Mouse (Mus musculus) liver, embryonic 13.5 days (tissue): ENCODE measurements at regions not wholly inside any gene's neighbourhood (a gene's known extent, or its start where the extent isn't known, plus 50 kb on each side); places are given as distances from the start of the nearest gene placed in this dataset.

Source experiments
- ATAC-seq: fragments of 200-750 bp; cut with Nextera tagmentation; 2 replicates; pipeline ENCODE4 v1.8.0; 2017; ENCODE audit warnings: low read depth, mild to moderate bottlenecking, moderate number of reproducible peaks, moderate library complexity
- DNase-seq: peaks from one replicate; pipeline ENCODE4 v3.0.0; 2022
- H3K27ac ChIP-seq: fragments of 300-500 bp; sonication (generic); 2 replicates; pipeline ENCODE4 v1.5.1; 2015; ENCODE audit warnings: moderate library complexity, mild to moderate bottlenecking, inconsistent platforms
- H3K27me3 ChIP-seq: fragments of 300-500 bp; sonication (generic); 2 replicates; pipeline ENCODE4 v1.6.1; 2015; ENCODE audit warnings: mild to moderate bottlenecking, inconsistent platforms
- H3K36me3 ChIP-seq: fragments of 300-500 bp; sonication (generic); 2 replicates; pipeline ENCODE4 v1.6.1; 2015; ENCODE audit warnings: mild to moderate bottlenecking, inconsistent platforms
- H3K4me1 ChIP-seq: fragments of 300-500 bp; sonication (generic); replicated peaks from 2 replicates; pipeline ENCODE4 v1.6.1; 2015; ENCODE audit warnings: inconsistent platforms
- H3K4me2 ChIP-seq: fragments of 300-500 bp; sonication (generic); 2 replicates; pipeline ENCODE4 v1.6.1; 2015; ENCODE audit warnings: inconsistent platforms, mild to moderate bottlenecking, moderate library complexity
- H3K4me3 ChIP-seq: fragments of 300-500 bp; sonication (generic); replicated peaks from 2 replicates; pipeline ENCODE4 v1.5.1; 2015; ENCODE audit warnings: mild to moderate bottlenecking, inconsistent platforms
- H3K9ac ChIP-seq: fragments of 300-500 bp; sonication (generic); 2 replicates; pipeline ENCODE4 v1.6.1; 2015; ENCODE audit warnings: mild to moderate bottlenecking, inconsistent platforms
- H3K9me3 ChIP-seq: fragments of 300-500 bp; sonication (generic); replicated peaks from 2 replicates; pipeline ENCODE4 v1.6.1; 2016; ENCODE audit warnings: inconsistent platforms
- WGBS: fragments of 180-500 bp; shearing (Covaris S2); methylation state at CpG from one replicate; pipeline ENCODE4 v1.1.7; 2015; ENCODE audit not compliant: insufficient replicate concordance; 5-methylcytosine and 5-hydroxymethylcytosine counted together

DNA sequence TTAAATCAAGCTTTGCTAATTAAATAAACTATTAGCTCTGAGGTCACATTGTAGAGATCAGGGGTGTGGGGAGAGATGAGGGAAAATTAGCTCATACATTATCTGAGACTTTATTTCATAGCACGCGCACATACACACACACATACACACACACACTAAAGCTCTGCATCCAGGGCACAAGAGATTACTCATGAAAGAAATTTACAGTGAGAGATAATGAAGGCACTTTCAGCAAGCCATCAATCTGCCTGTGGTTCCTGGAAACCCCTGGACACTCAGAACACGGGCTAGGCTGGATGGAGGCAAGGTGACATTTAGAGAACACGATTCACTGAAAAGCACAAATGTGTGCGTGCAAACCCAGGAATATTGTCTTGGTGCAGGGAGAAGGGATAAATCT is 60.2 kb downstream of the Scg2 start:
- no peaks in the 10 kb centered on the region for H3K4me1 ChIP-seq
- no peak overlapping the region for H3K27ac ChIP-seq
- 58% methylated on average over 5 of the region's 5 CpGs for WGBS
- ATAC-seq, result no peak
- no peak overlapping the region for H3K4me2 ChIP-seq
- no peak overlapping the region for H3K4me3 ChIP-seq
- no peak overlapping the region for H3K9ac ChIP-seq
- H3K36me3 ChIP-seq, result no peaks in the 10 kb centered on the region
- DNase-seq, result no peak
- no peaks in the 10 kb centered on the region for H3K9me3 ChIP-seq
- H3K27me3 ChIP-seq, result no peaks in the 10 kb centered on the region

DNA sequence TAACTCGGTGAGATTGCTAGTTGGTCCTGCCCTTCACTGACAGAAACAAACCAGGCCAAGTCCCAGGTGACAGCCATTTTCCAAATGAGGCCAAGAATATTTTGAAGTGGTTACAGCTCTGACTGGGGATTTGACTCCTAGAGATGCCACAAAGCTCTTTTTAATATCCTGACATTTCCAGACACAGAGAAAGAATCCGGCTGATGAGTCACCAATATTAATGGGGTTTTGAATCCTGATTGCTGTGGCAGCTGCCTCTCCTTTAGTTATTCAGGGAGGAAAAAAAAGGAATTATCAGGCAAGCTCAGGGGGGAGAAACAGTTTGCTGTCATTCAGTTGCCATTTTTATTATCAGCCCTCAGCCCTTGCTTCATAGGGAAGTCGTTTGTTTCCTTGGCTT is 65.1 kb downstream of the Scg2 start:
- no peaks in the 10 kb centered on the region for H3K9me3 ChIP-seq
- no peaks in the 10 kb centered on the region for H3K27me3 ChIP-seq
- H3K36me3 ChIP-seq, result no peaks in the 10 kb centered on the region
- no peak for DNase-seq
- WGBS, result 26% methylated on average over 3 of the region's 3 CpGs
- no peak overlapping the region for H3K4me2 ChIP-seq
- H3K9ac ChIP-seq, result no peak overlapping the region
- H3K4me3 ChIP-seq, result no peak overlapping the region
- no peaks in the 10 kb centered on the region for H3K4me1 ChIP-seq
- ATAC-seq, result no peak
- H3K27ac ChIP-seq, result no peak overlapping the region

DNA sequence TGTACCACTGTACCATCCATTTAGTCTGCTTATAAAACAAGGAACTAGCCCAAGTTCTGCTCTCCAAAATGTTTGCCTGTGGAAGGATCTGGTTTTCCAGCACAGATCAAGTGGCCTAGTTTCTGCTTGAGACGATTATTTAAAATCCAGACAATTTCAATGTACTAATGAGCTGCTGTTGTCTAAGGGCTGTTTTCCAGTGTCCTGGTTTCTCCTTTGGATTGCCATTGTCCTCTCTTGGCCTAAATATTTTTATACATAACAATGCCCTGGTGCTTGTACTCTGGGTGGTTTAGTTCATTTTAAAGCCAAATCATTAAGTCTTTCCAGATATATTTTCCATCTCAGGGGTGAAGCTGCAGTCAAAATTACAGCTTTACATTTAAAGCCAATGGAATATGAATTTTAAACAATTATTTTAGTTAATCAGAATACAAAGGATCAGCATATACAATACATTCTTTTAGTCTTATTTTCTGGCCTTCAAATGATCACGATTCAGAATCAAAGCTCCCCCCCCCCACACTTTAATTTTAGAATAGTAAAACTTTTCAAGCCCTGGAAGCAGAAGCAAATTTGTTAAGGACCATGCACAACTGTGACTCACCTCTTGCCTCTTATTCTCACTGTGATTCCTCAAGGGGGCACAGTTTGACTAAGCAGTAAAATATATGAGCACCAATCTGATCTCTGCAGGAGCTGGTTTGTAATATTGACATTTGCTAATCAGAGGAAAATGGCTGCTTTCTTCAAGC is 82.5 kb downstream of the Scg2 start:
- no peak overlapping the region for H3K4me2 ChIP-seq

DNA sequence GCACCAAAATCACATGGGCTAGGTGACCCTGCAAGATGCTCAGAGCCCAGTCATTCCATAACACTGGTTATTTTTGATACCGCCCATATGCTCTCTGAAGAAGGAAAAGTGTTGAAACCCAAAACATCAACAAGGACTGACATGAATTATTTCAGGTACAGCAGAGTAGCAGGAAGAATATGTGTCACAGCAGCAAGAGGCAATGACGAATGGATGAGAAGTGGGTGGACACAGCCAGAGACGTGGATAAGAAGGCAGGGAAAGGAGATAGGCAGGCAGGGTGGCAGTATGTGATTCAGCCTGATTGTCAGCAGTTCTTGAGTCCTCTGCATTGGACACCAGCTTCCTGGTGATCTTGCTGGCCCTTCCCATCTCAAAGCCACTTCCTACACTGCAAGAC is 93.4 kb downstream of the Scg2 start:
- 42% methylated on average over 3 of the region's 3 CpGs for WGBS
- no peak for DNase-seq
- Histone ChIP-seq H3K4me3 (no peak overlapping the region), H3K9ac (no peak overlapping the region), H3K9me3 (no peaks in the 10 kb centered on the region), H3K27ac (no peak overlapping the region), H3K4me2 (no peak overlapping the region), H3K36me3 (no peaks in the 10 kb centered on the region), H3K4me1 (no peaks in the 10 kb centered on the region), H3K27me3 (no peaks in the 10 kb centered on the region)
- ATAC-seq, result no peak

More for the DNA sequence above, 82.5 kb downstream of the Scg2 start:
- Histone ChIP-seq H3K36me3 (no peaks in the 10 kb centered on the region), H3K9me3 (no peaks in the 10 kb centered on the region), H3K9ac (no peak overlapping the region), H3K27me3 (no peaks in the 10 kb centered on the region), H3K4me1 (no peaks in the 10 kb centered on the region), H3K27ac (no peak overlapping the region), H3K4me3 (no peak overlapping the region)
- 57% methylated on average over 2 of the region's 2 CpGs for WGBS
- DNase-seq, result no peak
- no peak for ATAC-seq

DNA sequence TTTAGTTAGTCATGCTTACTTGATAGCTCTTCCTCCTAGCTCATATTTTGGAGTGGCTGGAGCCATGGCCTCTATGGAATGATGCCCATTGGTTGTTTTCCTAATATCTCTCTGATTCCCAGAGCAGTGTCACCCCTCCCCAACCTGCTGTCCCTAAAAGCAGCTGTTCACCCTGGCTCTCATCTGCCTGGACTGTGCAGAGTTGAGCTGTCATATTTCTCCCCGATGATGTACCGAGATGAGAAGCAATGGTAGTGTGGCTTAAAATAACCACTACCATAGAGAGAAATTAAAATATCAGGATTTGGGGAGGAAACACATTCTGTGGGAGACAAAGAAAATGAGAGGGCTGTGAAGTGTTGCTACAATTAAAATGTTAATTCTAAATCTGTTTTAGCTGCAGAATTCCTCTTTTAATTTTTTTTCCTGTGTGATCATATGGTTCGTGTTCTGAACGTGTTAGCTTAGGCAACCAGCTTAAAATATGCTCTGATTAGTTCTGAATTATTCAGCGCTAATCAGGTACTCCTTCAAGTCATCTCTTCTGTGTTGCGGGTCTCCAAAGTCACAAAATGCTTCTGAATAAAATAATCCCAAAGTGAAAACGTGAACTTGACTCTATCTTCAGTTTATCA is 104.3 kb downstream of the Scg2 start:
- H3K9me3 ChIP-seq, result no peaks in the 10 kb centered on the region
- H3K4me2 ChIP-seq, result no peak overlapping the region
- no peak overlapping the region for H3K27ac ChIP-seq
- H3K9ac ChIP-seq, result no peak overlapping the region
- DNase-seq (no peak), ATAC-seq (no peak)
- H3K27me3 ChIP-seq, result no peaks in the 10 kb centered on the region
- H3K4me3 ChIP-seq, result no peak overlapping the region
- WGBS, result 62% methylated on average over 7 of the region's 7 CpGs
- no peaks in the 10 kb centered on the region for H3K4me1 ChIP-seq
- no peaks in the 10 kb centered on the region for H3K36me3 ChIP-seq

DNA sequence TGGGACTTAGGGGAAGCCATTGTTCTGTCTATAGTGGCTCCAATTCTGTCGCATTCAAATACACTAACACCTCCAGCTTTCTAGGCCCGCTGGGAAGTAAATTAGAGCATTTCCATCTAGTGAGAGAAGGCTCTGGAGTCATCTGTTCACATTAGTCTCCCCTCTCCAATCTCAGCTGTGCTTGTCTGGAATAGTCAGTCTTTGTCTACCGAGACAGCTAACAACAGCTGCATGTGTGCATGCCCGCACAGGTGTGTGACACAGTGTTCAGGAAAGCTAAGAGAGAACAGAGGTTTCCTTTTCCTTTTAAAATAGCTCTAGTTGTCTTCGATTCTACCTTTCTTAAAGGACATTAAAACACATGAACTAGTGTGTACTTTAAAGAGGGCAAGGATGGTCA is 122.7 kb downstream of the Scg2 start:
- WGBS, result 69% methylated on average over 5 of the region's 5 CpGs
- Histone ChIP-seq H3K4me1 (no peaks in the 10 kb centered on the region), H3K27me3 (no peaks in the 10 kb centered on the region)

DNA sequence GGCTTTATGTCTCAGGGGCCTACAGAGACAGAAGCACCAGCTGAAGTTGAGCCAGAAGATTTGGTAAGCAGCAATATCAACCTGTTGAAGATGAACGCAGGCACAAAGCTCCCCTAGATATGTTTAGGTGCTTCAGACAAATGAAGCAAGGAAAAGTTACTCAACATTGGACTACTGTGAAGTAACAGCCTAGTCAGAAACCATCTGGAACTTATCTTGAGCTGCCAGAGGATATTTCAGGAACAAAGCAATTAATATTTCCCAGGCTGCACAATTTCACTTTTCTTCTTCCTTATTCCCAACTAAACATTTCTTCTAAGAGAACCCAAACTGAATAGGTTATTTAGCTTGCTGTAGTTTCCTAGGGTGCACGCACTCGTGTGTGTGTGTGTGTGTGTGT is 125.1 kb downstream of the Scg2 start:
- H3K4me2 ChIP-seq, result no peak overlapping the region
- H3K27me3 ChIP-seq, result no peaks in the 10 kb centered on the region
- no peak overlapping the region for H3K27ac ChIP-seq
- no peak overlapping the region for H3K4me3 ChIP-seq
- H3K4me1 ChIP-seq, result no peaks in the 10 kb centered on the region
- no peak for DNase-seq
- H3K9me3 ChIP-seq, result no peaks in the 10 kb centered on the region
- ATAC-seq, result no peak
- no peak overlapping the region for H3K9ac ChIP-seq
- 54% methylated on average over 3 of the region's 3 CpGs for WGBS
- no peaks in the 10 kb centered on the region for H3K36me3 ChIP-seq

More for the DNA sequence above, 122.7 kb downstream of the Scg2 start:
- ATAC-seq (no peak), DNase-seq (no peak)
- H3K4me2 ChIP-seq, result no peak overlapping the region
- no peak overlapping the region for H3K27ac ChIP-seq
- H3K9me3 ChIP-seq, result no peaks in the 10 kb centered on the region
- H3K36me3 ChIP-seq, result no peaks in the 10 kb centered on the region
- H3K9ac ChIP-seq, result no peak overlapping the region
- H3K4me3 ChIP-seq, result no peak overlapping the region

DNA sequence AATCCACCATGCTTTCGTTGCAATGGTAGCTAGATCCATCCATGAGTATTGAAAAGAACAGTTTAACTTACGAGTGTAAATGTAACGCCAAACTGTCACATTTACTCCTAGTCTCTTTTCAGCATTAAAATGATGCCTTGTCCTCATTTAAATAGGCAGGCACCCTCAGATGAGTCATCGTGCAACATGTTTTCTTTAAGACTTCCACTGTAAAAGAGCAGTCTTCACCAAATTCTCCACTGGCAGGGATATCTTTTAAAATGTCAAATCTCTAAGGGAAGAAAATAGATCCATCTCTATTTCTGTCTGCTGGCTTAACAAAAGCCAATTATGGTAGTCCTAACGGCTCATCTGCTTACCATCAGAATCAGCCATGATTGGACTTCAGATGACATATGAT is 127.8 kb downstream of the Scg2 start:
- H3K9ac ChIP-seq, result no peak overlapping the region
- H3K27ac ChIP-seq, result no peak overlapping the region
- H3K36me3 ChIP-seq, result no peaks in the 10 kb centered on the region
- H3K9me3 ChIP-seq, result no peaks in the 10 kb centered on the region
- no peak for ATAC-seq
- DNase-seq, result no peak
- 62% methylated on average over 5 of the region's 5 CpGs for WGBS
- H3K4me2 ChIP-seq, result no peak overlapping the region
- H3K4me3 ChIP-seq, result no peak overlapping the region
- H3K4me1 ChIP-seq, result no peaks in the 10 kb centered on the region
- no peaks in the 10 kb centered on the region for H3K27me3 ChIP-seq

DNA sequence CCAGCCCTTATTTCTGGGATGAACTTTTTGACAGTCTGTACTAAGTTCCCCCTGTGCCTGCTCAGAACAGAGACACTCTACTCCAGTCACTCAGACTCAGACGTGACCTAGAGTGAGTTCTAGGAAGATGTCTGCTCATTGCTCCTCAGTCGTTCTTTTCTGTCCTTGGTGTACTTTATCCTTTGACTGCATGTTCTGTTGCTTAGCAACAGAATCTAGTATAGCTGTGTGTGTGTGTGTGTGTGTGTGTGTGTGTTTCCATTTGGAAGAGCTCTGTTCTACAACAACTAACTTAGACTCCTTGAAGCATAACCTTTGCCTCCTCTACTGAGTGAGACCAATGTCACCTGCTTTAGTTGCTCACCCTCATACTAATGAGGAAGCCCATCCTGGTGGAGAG is 136.3 kb downstream of the Scg2 start:
- H3K27ac ChIP-seq, result no peak overlapping the region
- DNase-seq (no peak), ATAC-seq (no peak)
- no peaks in the 10 kb centered on the region for H3K36me3 ChIP-seq
- H3K9me3 ChIP-seq, result no peaks in the 10 kb centered on the region
- no peaks in the 10 kb centered on the region for H3K27me3 ChIP-seq
- H3K4me2 ChIP-seq, result no peak overlapping the region
- WGBS, result 55% methylated on average over 2 of the region's 2 CpGs
- H3K9ac ChIP-seq, result no peak overlapping the region
- H3K4me3 ChIP-seq, result no peak overlapping the region
- H3K4me1 ChIP-seq, result no peaks in the 10 kb centered on the region

DNA sequence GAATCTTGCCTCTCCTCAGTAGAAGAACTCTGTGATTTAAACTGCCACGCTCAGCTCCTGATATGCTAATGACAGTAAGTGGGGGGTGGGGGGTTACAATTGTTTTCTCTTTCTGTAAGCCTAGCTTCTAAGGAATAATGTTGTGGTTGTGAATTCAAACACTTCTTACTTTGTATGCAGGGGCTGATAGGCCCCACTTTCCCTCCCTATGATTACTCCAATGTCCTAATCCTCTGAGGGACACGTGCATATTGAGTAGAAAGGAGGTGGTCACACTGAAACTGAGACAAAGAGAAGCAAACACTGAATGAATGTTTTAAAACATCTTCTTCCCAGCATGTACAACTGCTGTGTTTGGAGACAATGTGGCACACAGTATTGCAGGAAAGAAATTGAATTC is 140.3 kb downstream of the Scg2 start:
- Histone ChIP-seq H3K9me3 (no peaks in the 10 kb centered on the region), H3K9ac (no peak overlapping the region), H3K27me3 (no peaks in the 10 kb centered on the region), H3K4me3 (no peak overlapping the region), H3K4me2 (no peak overlapping the region), H3K36me3 (no peaks in the 10 kb centered on the region), H3K27ac (no peak overlapping the region), H3K4me1 (no peaks in the 10 kb centered on the region)
- WGBS, result 30% methylated on average over 2 of the region's 2 CpGs
- DNase-seq (no peak), ATAC-seq (no peak)

DNA sequence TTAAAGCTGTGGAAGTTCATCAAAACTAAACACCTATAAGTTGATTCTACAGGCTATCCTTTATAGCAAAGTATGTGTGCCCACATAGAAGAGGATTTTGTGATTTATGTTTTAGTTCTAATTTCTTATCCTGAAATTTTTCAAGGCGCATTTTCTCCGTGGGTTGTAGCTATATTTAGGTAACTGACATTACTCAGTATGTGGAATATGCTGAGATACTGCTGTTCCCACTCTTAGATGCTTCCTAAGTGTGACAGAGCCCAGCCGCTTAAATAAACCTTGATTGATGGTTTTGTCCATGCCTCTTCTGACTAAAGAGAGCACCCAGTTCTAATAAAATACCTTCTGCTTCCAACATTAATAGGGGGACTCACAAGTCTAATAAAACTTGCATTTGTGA is 180.2 kb downstream of the Scg2 start:
- ATAC-seq, result no peak
- DNase-seq, result no peak

DNA sequence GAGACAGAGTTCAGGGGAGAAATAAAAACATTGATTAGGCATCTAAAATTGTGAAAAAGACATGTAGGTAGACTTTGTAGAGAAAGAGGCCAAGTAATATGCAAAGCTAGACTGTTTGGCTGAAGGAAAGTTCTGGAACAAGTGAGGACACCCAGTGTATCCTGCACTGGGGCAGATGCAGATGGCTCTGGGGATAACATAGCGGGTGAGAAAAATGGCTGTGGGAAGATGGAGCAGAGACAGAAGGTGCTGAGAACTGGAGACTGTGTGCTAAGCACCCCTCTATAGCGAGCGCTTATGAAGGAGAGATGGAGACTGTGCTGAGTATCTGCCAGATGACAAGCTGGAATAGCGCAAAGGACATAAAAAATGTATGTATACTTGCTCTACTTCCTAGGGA is 226.9 kb downstream of the Scg2 start:
- DNase-seq (no peak), ATAC-seq (no peak)
- Histone ChIP-seq H3K27ac (no peak overlapping the region), H3K27me3 (no peaks in the 10 kb centered on the region), H3K9me3 (no peaks in the 10 kb centered on the region), H3K4me2 (no peak overlapping the region), H3K9ac (no peak overlapping the region), H3K36me3 (no peaks in the 10 kb centered on the region), H3K4me3 (no peak overlapping the region), H3K4me1 (no peaks in the 10 kb centered on the region)
- 74% methylated on average over 4 of the region's 4 CpGs for whole genome bisulfite sequencing

More for the DNA sequence above, 180.2 kb downstream of the Scg2 start:
- Histone ChIP-seq H3K9me3 (no peaks in the 10 kb centered on the region), H3K4me1 (no peaks in the 10 kb centered on the region), H3K4me3 (no peak overlapping the region), H3K36me3 (no peaks in the 10 kb centered on the region), H3K27me3 (no peaks in the 10 kb centered on the region), H3K27ac (no peak overlapping the region), H3K9ac (no peak overlapping the region), H3K4me2 (no peak overlapping the region)
- 57% methylated on average over 3 of the region's 3 CpGs for WGBS
